Mouse (Mus musculus) bone marrow macrophage, adult 2 months (primary cell): ENCODE measurements around the gene Ephb2. TPM values are rescaled to one million over a fixed set of nuclear protein-coding genes. Genes with fewer than 3 reads are reported as not detected.

Experiments used
- H3K27ac ChIP-seq: 2 replicates; pipeline ENCODE4 v1.5.1; 2012; ENCODE audit warnings: low read depth, low read length; ENCODE audit not compliant: insufficient read depth
- H3K4me1 ChIP-seq: 2 replicates; pipeline ENCODE4 v1.6.1; 2012; ENCODE audit warnings: low read length; ENCODE audit not compliant: control insufficient read depth, insufficient read depth
- H3K4me3 ChIP-seq: 2 replicates; pipeline ENCODE4 v1.5.1; 2012; ENCODE audit warnings: mild to moderate bottlenecking, low read length, moderate library complexity; ENCODE audit not compliant: insufficient read depth
- CTCF ChIP-seq: IDR thresholded peaks from 2 replicates; pipeline ENCODE4 v1.5.1; 2012; ENCODE audit warnings: low read depth, mild to moderate bottlenecking, low read length, moderate library complexity
- POLR2A ChIP-seq: IDR thresholded peaks from 2 replicates; pipeline ENCODE4 v1.6.1; 2012; ENCODE audit warnings: mild to moderate bottlenecking, low read depth, low read length, borderline replicate concordance
- polyA plus RNA-seq: library from polyadenylated mRNA; stranded (reverse); fragments of >200 nt; gene quantifications from 2 replicates; pipeline ENCODE4 v1.2.4, GENCODE M21; 2012; ENCODE audit not compliant: missing spikeins, insufficient read depth, insufficient read length

The Ephb2 gene
- polyA plus RNA-seq, 1 experiment = not detected

GRCm38 (mm10) chr4:136806254-136806653 lies 29.5 kb downstream of the Ephb2 start:
- no peak overlapping the region for H3K4me3 ChIP-seq
- peaks cover 10% of the 10 kb centered on the region for H3K4me1 ChIP-seq
- H3K27ac ChIP-seq = no peak overlapping the region
- TF ChIP-seq POLR2A = no peak
- no peak for TF ChIP-seq CTCF

GRCm38 (mm10) chr4:136804343-136804742 lies 31.4 kb downstream of the Ephb2 start:
- Histone ChIP-seq H3K4me1 (peaks cover 10% of the 10 kb centered on the region), H3K27ac (no peak overlapping the region), H3K4me3 (no peak overlapping the region)
- TF ChIP-seq CTCF (no peak), POLR2A (no peak)

GRCm38 (mm10) chr4:136802446-136802845 lies 33.3 kb downstream of the Ephb2 start:
- TF ChIP-seq CTCF (no peak), POLR2A (no peak)
- no peak overlapping the region for H3K4me3 ChIP-seq
- H3K4me1 ChIP-seq = peaks cover 8% of the 10 kb centered on the region
- H3K27ac ChIP-seq = no peak overlapping the region

- no peak for TF ChIP-seq CTCF
- TF ChIP-seq POLR2A = no peak
- Histone ChIP-seq H3K4me3 (no peak overlapping the region), H3K27ac (no peak overlapping the region), H3K4me1 (peaks cover 8% of the 10 kb centered on the region)
Observed at GRCm38 (mm10) chr4:136801944-136802343, 33.8 kb downstream of the Ephb2 start.

GRCm38 (mm10) chr4:136801463-136801862 lies 34.3 kb downstream of the Ephb2 start:
- TF ChIP-seq POLR2A (no peak), CTCF (no peak)
- Histone ChIP-seq H3K4me3 (no peak overlapping the region), H3K27ac (no peak overlapping the region), H3K4me1 (peaks cover 8% of the 10 kb centered on the region)

- H3K27ac ChIP-seq = no peak overlapping the region
- H3K4me1 ChIP-seq = peaks cover 8% of the 10 kb centered on the region
- no peak for TF ChIP-seq CTCF
- no peak for TF ChIP-seq POLR2A
- no peak overlapping the region for H3K4me3 ChIP-seq
Observed at GRCm38 (mm10) chr4:136800366-136800765, 35.4 kb downstream of the Ephb2 start.

- Histone ChIP-seq H3K4me1 (peaks cover 8% of the 10 kb centered on the region), H3K4me3 (no peak overlapping the region), H3K27ac (no peak overlapping the region)
- TF ChIP-seq POLR2A = no peak
- TF ChIP-seq CTCF = no peak
Observed at GRCm38 (mm10) chr4:136797677-136798569, 37.9 kb downstream of the Ephb2 start.

GRCm38 (mm10) chr4:136793320-136793719 lies 42.5 kb downstream of the Ephb2 start:
- no peak overlapping the region for H3K4me3 ChIP-seq
- H3K27ac ChIP-seq = no peak overlapping the region
- no peaks in the 10 kb centered on the region; the same call in 1 of the 2 replicates for H3K4me1 ChIP-seq
- TF ChIP-seq CTCF (no peak), POLR2A (no peak)

GRCm38 (mm10) chr4:136789821-136790220 lies 46.0 kb downstream of the Ephb2 start:
- H3K27ac ChIP-seq = no peak overlapping the region
- no peak for TF ChIP-seq POLR2A
- no peak for TF ChIP-seq CTCF
- no peaks in the 10 kb centered on the region; the same call in 1 of the 2 replicates for H3K4me1 ChIP-seq
- no peak overlapping the region for H3K4me3 ChIP-seq

GRCm38 (mm10) chr4:136787357-136787756 lies 48.4 kb downstream of the Ephb2 start:
- no peak overlapping the region for H3K4me3 ChIP-seq
- no peak overlapping the region for H3K27ac ChIP-seq
- H3K4me1 ChIP-seq = no peaks in the 10 kb centered on the region
- no peak for TF ChIP-seq POLR2A
